Mouse (Mus musculus): ENCODE measurements at regions not wholly inside any gene's neighbourhood (a gene's known extent, or its start where the extent isn't known, plus 50 kb on each side); places are given as distances from the start of the nearest gene placed in this dataset.

DNA sequence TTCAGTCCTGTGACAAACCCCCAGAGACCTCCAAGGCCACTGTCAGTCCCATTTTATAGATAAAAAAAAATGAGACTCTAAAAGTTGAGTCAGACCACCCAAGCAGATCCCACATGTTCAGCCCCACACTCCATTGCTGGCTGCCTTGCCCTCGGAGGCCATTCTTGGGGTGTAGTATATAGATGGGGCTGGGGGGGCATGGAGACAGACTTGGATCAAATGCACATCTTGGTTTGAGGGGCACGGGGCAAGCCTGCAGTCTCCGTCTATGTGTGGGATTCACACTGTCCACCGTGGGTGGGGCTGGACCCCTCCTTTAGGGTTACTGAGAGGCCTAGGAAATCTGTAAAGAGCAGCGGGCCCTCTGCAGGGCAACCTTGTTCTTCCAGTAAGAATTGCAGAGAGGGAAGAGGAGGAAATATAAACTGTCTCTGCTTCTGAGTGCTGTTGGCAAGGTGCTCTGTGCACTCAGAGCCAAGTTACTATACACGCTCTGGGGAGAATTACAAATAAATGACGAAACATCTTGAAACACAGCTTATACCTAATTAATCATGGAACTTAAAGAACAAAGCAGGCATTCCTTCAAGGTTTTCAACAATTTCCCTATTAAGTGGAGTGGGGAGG is 184.4 kb upstream of the Habp2 start:
- Histone ChIP-seq H3K36me3 (ENCODE audit: control insufficient read depth, insufficient read depth, low read length) (no peaks in the 10 kb centered on the region), H3K4me2 (ENCODE audit: low read length) (no peak overlapping the region), H3K4me1 (ENCODE audit: control insufficient read depth, insufficient read depth, low read length) (no peaks in the 10 kb centered on the region), H3K9me3 (ENCODE audit: control insufficient read depth, low read length) (no peaks in the 10 kb centered on the region), H3K27me3 (ENCODE audit: control insufficient read depth, insufficient read depth, low read length) (no peaks in the 10 kb centered on the region), H3K27ac (replicated peaks; ENCODE audit: low read depth, low read length) (no peak overlapping the region), H3K4me3 (replicated peaks; ENCODE audit: low read depth, low read length) (no peak overlapping the region), H3K9ac (replicated peaks; ENCODE audit: low read length) (no peak overlapping the region)
- DNase-seq = no peak
- WGBS = 82% methylated on average over 7 of the region's 7 CpGs
- ATAC-seq (ENCODE audit: low FRiP score, low TSS enrichment) = no peak

DNA sequence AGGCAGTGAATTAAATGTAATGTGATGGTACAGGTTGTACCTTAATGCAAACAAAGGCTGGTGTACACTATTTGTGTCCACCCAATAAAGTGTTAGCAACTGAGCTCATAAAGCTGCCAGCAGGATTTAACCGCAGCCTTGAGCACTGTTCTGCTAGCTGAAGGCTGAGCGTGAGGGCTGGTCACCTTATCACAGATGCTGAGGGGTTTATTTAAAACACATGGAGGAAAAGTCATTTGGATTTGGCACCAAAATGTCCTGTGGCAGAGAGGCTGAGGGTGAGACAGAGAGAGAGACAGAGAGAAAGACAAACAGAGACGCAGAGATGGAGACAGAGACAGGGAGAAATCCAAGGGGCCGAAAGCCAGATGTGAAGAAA is 181.9 kb upstream of the Habp2 start:
- Histone ChIP-seq H3K4me1 (ENCODE audit: control insufficient read depth, insufficient read depth, low read length) (no peaks in the 10 kb centered on the region), H3K9ac (replicated peaks; ENCODE audit: low read length) (no peak overlapping the region), H3K4me2 (ENCODE audit: low read length) (no peak overlapping the region), H3K9me3 (ENCODE audit: control insufficient read depth, low read length) (no peaks in the 10 kb centered on the region), H3K27ac (replicated peaks; ENCODE audit: low read depth, low read length) (no peak overlapping the region), H3K4me3 (replicated peaks; ENCODE audit: low read depth, low read length) (no peak overlapping the region), H3K36me3 (ENCODE audit: control insufficient read depth, insufficient read depth, low read length) (no peaks in the 10 kb centered on the region), H3K27me3 (ENCODE audit: control insufficient read depth, insufficient read depth, low read length) (no peaks in the 10 kb centered on the region)
- ATAC-seq (ENCODE audit: low FRiP score, low TSS enrichment) (no peak), DNase-seq (no peak)
- 67% methylated on average over 4 of the region's 4 CpGs for WGBS

DNA sequence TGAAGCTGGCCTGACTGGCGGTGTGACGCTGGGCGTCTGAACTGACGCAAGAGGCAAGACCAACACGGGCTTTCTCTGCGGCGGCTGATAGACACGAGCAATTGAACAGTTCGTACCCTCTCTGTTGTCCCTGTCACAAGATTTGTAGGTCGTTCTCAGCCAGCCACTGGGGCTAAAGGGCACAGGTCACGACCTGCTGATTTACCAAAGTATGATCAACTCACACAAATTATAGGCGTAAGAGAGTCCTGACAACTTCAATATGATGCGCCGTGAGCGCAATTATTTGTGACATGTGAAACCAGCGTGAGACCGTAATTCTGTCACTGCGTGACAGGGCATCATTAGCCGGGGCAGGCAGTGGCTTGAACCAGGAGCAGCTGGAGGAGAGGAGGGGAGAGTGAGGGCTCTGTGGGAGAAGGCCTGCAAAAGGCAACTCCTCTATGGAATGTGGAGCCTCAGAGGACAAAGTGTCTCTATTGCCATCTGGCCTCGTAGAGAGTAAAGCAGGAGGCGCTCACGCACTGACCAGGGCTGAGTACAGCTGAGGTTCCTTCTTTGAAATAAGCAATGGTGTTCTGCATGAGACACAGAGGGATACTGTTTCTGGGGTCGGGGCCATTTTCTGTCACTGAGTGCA is 181.4 kb upstream of the Habp2 start:
- ATAC-seq (ENCODE audit: low FRiP score, low TSS enrichment) = no peak
- no peaks in the 10 kb centered on the region for H3K27me3 ChIP-seq (ENCODE audit: control insufficient read depth, insufficient read depth, low read length)

DNA sequence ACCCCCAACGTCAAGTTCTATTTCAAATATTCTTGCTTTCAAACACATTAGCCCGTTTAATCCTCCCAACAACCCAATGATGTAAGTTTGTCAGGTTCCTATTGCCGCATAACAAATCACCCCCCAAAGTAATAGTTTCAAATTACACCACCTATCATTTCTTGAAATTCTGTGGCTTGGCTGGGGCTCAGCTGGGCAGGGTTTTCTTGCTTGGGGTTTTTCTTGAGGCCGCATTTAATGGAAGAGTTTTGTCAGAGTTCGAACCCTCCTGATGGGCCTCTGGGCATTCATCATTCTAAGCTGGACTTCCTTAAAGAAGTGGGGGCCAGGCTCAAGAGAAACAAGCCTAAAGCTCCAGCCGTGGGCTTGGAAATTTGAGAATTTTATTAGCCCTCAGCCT is 178.1 kb upstream of the Habp2 start:
- Histone ChIP-seq H3K9ac (replicated peaks; ENCODE audit: low read length) (no peak overlapping the region), H3K4me2 (ENCODE audit: low read length) (no peak overlapping the region), H3K36me3 (ENCODE audit: control insufficient read depth, insufficient read depth, low read length) (no peaks in the 10 kb centered on the region), H3K9me3 (ENCODE audit: control insufficient read depth, low read length) (no peaks in the 10 kb centered on the region), H3K27me3 (ENCODE audit: control insufficient read depth, insufficient read depth, low read length) (no peaks in the 10 kb centered on the region), H3K27ac (replicated peaks; ENCODE audit: low read depth, low read length) (no peak overlapping the region), H3K4me1 (ENCODE audit: control insufficient read depth, insufficient read depth, low read length) (no peaks in the 10 kb centered on the region), H3K4me3 (replicated peaks; ENCODE audit: low read depth, low read length) (no peak overlapping the region)
- ATAC-seq (ENCODE audit: low FRiP score, low TSS enrichment) = no peak
- WGBS = 93% methylated on average over 6 of the region's 6 CpGs
- no peak for DNase-seq

More for the DNA sequence above, 181.4 kb upstream of the Habp2 start:
- Histone ChIP-seq H3K4me2 (ENCODE audit: low read length) (no peak overlapping the region), H3K27ac (replicated peaks; ENCODE audit: low read depth, low read length) (no peak overlapping the region), H3K9me3 (ENCODE audit: control insufficient read depth, low read length) (no peaks in the 10 kb centered on the region), H3K4me3 (replicated peaks; ENCODE audit: low read depth, low read length) (no peak overlapping the region), H3K9ac (replicated peaks; ENCODE audit: low read length) (no peak overlapping the region), H3K36me3 (ENCODE audit: control insufficient read depth, insufficient read depth, low read length) (no peaks in the 10 kb centered on the region), H3K4me1 (ENCODE audit: control insufficient read depth, insufficient read depth, low read length) (no peaks in the 10 kb centered on the region)
- DNase-seq = peak; percentile 34
- WGBS = 43% methylated on average over 23 of the region's 23 CpGs

DNA sequence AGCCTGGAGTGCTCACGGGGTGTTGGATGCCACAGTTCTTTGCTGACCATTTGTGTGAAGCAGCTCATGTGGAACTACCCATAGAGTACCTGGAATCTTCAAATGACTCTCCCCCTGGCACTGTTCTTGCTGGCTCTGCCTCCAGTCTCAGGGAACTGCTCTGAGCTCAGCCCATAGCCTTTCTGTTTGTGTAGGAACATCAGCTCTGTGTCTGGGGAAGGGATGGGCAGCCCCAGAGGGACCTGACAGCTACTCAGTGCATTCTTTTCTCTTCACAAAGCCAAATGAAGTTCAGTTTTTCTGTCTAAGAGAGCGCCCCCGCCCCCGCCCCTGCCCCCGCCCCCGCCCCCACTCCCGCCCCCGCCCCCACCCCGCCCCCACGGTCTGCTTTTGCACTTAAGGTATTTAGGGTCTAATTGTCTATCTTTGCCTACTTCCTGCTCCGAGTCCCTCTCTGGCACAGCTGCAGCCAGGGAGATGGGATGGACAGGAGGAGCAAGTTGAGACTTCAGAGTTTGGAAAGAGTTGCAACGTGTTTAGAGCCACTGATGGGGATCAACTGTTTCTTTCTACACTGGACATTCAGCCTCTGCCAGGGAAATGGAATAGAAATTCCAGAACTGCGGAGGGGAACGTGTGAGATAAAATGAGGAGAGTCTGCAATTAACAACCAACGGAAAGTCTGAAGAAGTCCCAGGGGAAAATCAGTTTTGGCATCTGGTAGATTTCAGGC is 171.2 kb upstream of the Habp2 start:
- ATAC-seq (ENCODE audit: low FRiP score, low TSS enrichment) (no peak), DNase-seq (peak; percentile 43)
- no peak overlapping the region for H3K4me3 ChIP-seq (replicated peaks; ENCODE audit: low read depth, low read length)
- no peak overlapping the region for H3K27ac ChIP-seq (replicated peaks; ENCODE audit: low read depth, low read length)
- no peak overlapping the region for H3K9ac ChIP-seq (replicated peaks; ENCODE audit: low read length)
- peaks cover 3% of the 10 kb centered on the region; the same call in 1 of the 2 replicates for H3K9me3 ChIP-seq (ENCODE audit: control insufficient read depth, low read length)
- no peaks in the 10 kb centered on the region for H3K36me3 ChIP-seq (ENCODE audit: control insufficient read depth, insufficient read depth, low read length)
- 9% methylated on average over 15 of the region's 15 CpGs for WGBS
- no peaks in the 10 kb centered on the region for H3K4me1 ChIP-seq (ENCODE audit: control insufficient read depth, insufficient read depth, low read length)
- H3K27me3 ChIP-seq (ENCODE audit: control insufficient read depth, insufficient read depth, low read length) = no peaks in the 10 kb centered on the region
- H3K4me2 ChIP-seq (ENCODE audit: low read length) = no peak overlapping the region

DNA sequence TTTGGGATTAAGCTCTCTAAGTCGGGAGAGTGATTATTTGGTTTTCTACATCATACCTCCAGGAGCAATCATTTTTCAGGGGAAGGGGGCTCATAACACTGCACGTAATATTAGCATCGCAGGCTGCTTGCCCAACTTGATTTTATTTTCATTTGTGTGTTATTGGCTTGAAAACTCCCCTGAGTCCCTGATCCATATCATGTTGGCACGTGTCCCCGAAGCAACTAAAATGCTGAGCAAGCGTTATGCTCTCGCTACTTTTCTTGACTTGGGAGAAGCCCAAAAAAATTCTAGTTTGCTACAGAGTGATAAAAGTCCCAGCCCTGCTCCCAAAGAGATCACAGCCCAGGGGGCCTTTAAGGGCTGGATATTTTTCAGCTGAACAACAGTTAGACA is 170.7 kb upstream of the Habp2 start:
- 56% methylated on average over 7 of the region's 7 CpGs for WGBS
- Histone ChIP-seq H3K36me3 (ENCODE audit: control insufficient read depth, insufficient read depth, low read length) (no peaks in the 10 kb centered on the region), H3K4me1 (ENCODE audit: control insufficient read depth, insufficient read depth, low read length) (no peaks in the 10 kb centered on the region), H3K4me3 (replicated peaks; ENCODE audit: low read depth, low read length) (no peak overlapping the region), H3K9ac (replicated peaks; ENCODE audit: low read length) (no peak overlapping the region), H3K4me2 (ENCODE audit: low read length) (no peak overlapping the region), H3K27me3 (ENCODE audit: control insufficient read depth, insufficient read depth, low read length) (no peaks in the 10 kb centered on the region), H3K27ac (replicated peaks; ENCODE audit: low read depth, low read length) (no peak overlapping the region), H3K9me3 (ENCODE audit: control insufficient read depth, low read length) (peaks cover 3% of the 10 kb centered on the region; the same call in 1 of the 2 replicates)
- peak; percentile 22 for DNase-seq
- no peak for ATAC-seq (ENCODE audit: low FRiP score, low TSS enrichment)

DNA sequence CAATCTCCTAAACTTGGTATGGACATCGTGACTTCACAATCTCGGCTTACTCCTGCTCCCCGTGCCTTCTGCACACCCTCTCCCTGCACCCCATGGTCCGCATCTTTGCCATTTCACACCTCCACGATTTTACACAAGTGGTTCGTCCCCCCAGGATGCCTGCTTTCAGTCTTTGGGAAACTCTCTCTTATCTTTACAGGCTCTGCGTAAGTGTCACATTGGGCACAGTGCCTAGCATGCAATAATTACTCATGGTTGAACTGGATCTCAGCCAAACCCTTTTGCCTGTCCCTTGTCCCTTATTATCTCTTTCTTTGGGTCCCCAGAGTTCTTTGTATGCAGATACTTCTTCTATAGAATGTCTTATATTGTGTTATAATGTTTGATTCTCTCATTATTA is 166.2 kb upstream of the Habp2 start:
- Histone ChIP-seq H3K4me3 (replicated peaks; ENCODE audit: low read depth, low read length) (no peak overlapping the region), H3K9me3 (ENCODE audit: control insufficient read depth, low read length) (peaks cover 7% of the 10 kb centered on the region; the same call in 1 of the 2 replicates), H3K4me1 (ENCODE audit: control insufficient read depth, insufficient read depth, low read length) (no peaks in the 10 kb centered on the region), H3K4me2 (ENCODE audit: low read length) (no peak overlapping the region), H3K36me3 (ENCODE audit: control insufficient read depth, insufficient read depth, low read length) (no peaks in the 10 kb centered on the region), H3K9ac (replicated peaks; ENCODE audit: low read length) (no peak overlapping the region), H3K27ac (replicated peaks; ENCODE audit: low read depth, low read length) (no peak overlapping the region), H3K27me3 (ENCODE audit: control insufficient read depth, insufficient read depth, low read length) (no peaks in the 10 kb centered on the region)
- WGBS = 94% methylated on average over 7 of the region's 7 CpGs
- DNase-seq = no peak
- ATAC-seq (ENCODE audit: low FRiP score, low TSS enrichment) = no peak

DNA sequence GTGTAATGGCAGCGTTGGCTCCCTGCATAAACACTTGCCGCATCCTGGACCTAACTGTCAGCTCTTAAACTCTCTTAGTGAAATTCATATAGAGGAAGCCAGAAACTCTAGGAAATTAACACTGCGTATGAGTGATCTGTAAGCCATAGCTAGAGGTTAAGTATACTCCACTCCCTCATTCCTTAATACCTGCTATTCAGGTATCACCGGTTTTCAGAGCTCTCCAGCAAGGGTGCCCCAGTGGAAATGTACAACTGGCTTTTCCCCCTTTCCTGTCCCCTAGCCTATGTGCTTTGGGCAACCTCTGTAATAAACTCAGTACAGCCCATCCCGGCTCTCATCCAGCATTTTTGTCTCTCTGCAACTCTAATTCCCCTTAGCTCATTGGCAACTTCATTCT is 164.8 kb upstream of the Habp2 start:
- Histone ChIP-seq H3K27ac (replicated peaks; ENCODE audit: low read depth, low read length) (no peak overlapping the region), H3K4me2 (ENCODE audit: low read length) (no peak overlapping the region), H3K9ac (replicated peaks; ENCODE audit: low read length) (no peak overlapping the region), H3K4me3 (replicated peaks; ENCODE audit: low read depth, low read length) (no peak overlapping the region), H3K4me1 (ENCODE audit: control insufficient read depth, insufficient read depth, low read length) (no peaks in the 10 kb centered on the region), H3K36me3 (ENCODE audit: control insufficient read depth, insufficient read depth, low read length) (no peaks in the 10 kb centered on the region), H3K9me3 (ENCODE audit: control insufficient read depth, low read length) (peaks cover 7% of the 10 kb centered on the region; the same call in 1 of the 2 replicates), H3K27me3 (ENCODE audit: control insufficient read depth, insufficient read depth, low read length) (no peaks in the 10 kb centered on the region)
- no peak for ATAC-seq (ENCODE audit: low FRiP score, low TSS enrichment)
- no peak for DNase-seq
- 97% methylated on average over 5 of the region's 5 CpGs for WGBS

DNA sequence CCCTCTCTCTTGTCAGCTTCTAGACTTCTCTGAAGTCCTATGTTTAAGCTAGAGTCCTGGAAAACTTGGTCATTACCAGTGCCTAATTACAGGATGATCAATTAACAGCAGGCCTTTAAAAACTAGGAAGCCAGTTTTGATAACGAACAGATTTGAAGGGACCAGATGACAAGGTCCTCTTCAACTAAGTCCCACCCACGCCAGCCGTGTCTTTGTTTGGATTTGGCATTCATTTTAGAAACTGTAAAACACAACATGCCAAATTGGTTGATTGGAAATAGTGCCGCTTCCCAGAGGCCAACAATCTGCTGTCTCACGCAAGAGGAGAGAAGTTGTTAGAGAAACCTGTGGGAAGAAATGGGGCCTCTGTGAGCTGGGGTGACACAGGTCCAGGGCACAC is 155.4 kb upstream of the Habp2 start:
- no peak overlapping the region for H3K27ac ChIP-seq (replicated peaks; ENCODE audit: low read depth, low read length)
- H3K4me1 ChIP-seq (ENCODE audit: control insufficient read depth, insufficient read depth, low read length) = peaks cover 30% of the 10 kb centered on the region
- no peak for ATAC-seq (ENCODE audit: low FRiP score, low TSS enrichment)
- 60% methylated on average over 5 of the region's 5 CpGs for WGBS
- no peak overlapping the region for H3K9ac ChIP-seq (replicated peaks; ENCODE audit: low read length)
- H3K9me3 ChIP-seq (ENCODE audit: control insufficient read depth, low read length) = no peaks in the 10 kb centered on the region
- H3K4me3 ChIP-seq (replicated peaks; ENCODE audit: low read depth, low read length) = no peak overlapping the region
- H3K36me3 ChIP-seq (ENCODE audit: control insufficient read depth, insufficient read depth, low read length) = no peaks in the 10 kb centered on the region
- no peak overlapping the region for H3K4me2 ChIP-seq (ENCODE audit: low read length)
- no peaks in the 10 kb centered on the region; the same call in 1 of the 2 replicates for H3K27me3 ChIP-seq (ENCODE audit: control insufficient read depth, insufficient read depth, low read length)
- peak; percentile 13 for DNase-seq

Data from midbrain, embryonic 14.5 days (tissue).